Mouse (Mus musculus): ENCODE results near the gene Ublcp1. TPM values are rescaled to one million over a fixed set of nuclear protein-coding genes. Genes with fewer than 3 reads are reported as not detected.

The Ublcp1 gene
- polyA plus RNA-seq, 1 experiment from 2014 or later, result 76.8 TPM

DNA sequence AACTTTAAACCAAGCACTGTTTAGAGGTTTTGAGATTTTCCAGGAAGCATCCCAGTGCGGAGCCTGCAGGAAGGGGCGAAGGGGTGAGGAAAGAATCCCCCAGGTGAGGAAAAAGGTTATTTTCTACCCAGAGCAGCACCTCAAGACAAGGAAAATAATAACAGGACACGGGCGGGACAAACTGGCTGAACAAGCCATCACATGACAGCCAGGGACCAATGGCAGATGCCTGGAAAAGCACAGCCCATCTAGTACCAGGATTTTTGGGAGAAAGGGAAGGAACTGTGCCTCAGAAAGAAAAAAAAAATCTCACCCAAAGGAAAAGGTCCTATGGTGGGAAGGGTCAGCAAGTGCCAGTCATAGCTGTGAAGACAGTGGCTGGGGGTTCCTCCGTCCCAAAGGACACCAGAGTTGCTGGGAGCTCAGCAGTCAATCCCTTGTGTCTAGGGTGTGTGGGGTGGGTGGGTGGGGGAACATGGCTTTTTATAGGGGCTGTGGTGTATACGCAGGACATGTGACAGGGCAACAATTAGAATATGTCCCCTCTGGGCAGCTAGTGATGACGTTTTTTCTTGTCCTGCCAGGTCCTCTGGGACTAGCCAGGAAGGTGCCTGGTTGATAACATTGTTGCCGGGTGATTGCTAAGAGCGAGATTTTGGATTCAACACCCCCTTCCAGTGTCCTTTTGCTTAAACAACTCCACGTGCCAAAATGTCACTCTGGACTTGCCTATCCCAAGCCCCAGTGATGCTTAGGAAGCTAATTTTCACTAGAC lies 47.8 kb downstream of the Ublcp1 start:
- no peaks in the 10 kb centered on the region for H3K9me3 ChIP-seq (ENCODE audit: control insufficient read depth, low read length)
- ATAC-seq (ENCODE audit: insufficient number of reproducible peaks, low FRiP score, low TSS enrichment, low read depth) (no peak), DNase-seq (ENCODE audit: low spot score) (no peak)
- H3K27ac ChIP-seq (replicated peaks; ENCODE audit: low read depth, low read length), result no peak overlapping the region
- no peaks in the 10 kb centered on the region for H3K27me3 ChIP-seq (ENCODE audit: control insufficient read depth, insufficient read depth, low read length)
- no peaks in the 10 kb centered on the region for H3K36me3 ChIP-seq (ENCODE audit: control insufficient read depth, insufficient read depth, low read length)
- H3K4me2 ChIP-seq (ENCODE audit: low read depth, severe bottlenecking), result no peak overlapping the region
- 71% methylated on average over 10 of the region's 10 CpGs for WGBS
- H3K4me3 ChIP-seq (ENCODE audit: low read depth, low read length), result no peak overlapping the region
- no peak overlapping the region for H3K9ac ChIP-seq (ENCODE audit: low read length)
- H3K4me1 ChIP-seq (ENCODE audit: control insufficient read depth, insufficient read depth, low read length), result no peaks in the 10 kb centered on the region

DNA sequence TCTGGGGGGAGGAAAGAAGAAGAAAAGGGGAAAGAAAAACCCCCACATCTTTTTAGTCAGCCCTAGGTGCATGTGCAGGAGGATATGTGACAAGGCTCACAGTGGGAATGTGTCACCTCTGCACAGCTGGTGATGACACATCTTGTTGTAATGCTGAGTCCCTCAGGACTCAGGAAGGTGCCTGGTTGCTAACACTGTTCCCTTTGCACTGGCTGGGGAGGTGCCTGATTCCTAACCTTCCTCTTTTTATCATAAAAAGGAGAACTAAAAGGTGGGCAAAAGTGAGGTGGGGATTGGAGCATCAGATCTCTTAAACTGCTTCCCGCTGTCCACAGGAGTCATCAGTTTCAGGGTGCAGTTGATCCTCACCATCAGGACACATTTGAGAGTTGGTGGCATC lies 52.9 kb downstream of the Ublcp1 start:
- Histone ChIP-seq H3K36me3 (ENCODE audit: control insufficient read depth, insufficient read depth, low read length) (no peaks in the 10 kb centered on the region), H3K4me3 (ENCODE audit: low read depth, low read length) (no peak overlapping the region), H3K9ac (ENCODE audit: low read length) (no peak overlapping the region), H3K4me2 (ENCODE audit: low read depth, severe bottlenecking) (no peak overlapping the region), H3K9me3 (ENCODE audit: control insufficient read depth, low read length) (no peaks in the 10 kb centered on the region), H3K27me3 (ENCODE audit: control insufficient read depth, insufficient read depth, low read length) (no peaks in the 10 kb centered on the region), H3K4me1 (ENCODE audit: control insufficient read depth, insufficient read depth, low read length) (no peaks in the 10 kb centered on the region), H3K27ac (replicated peaks; ENCODE audit: low read depth, low read length) (no peak overlapping the region)
- ATAC-seq (ENCODE audit: insufficient number of reproducible peaks, low FRiP score, low TSS enrichment, low read depth) (no peak), DNase-seq (ENCODE audit: low spot score) (no peak)
- WGBS, result 57% methylated on average over 1 of the region's 1 CpGs

DNA sequence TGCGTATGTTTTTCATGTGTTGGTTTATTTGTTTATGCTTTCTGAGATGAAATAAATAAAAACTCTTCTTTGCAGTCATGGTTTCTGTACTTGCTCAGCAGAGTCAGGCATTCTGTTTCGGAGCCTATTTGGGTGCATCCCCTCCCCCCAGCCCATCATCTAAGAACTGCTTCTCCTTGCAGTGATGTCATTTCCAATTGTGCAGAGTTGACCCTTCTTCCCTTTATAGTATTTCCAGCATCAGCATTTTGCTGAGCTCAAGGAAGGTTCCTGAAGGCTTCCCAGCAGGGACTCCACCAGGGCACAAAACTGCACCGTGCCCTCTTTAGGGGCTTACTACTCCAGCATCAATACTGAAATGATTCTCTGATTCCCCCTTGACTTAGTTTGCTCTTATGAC lies 55.7 kb downstream of the Ublcp1 start:
- H3K27me3 ChIP-seq (ENCODE audit: control insufficient read depth, insufficient read depth, low read length), result no peaks in the 10 kb centered on the region
- H3K4me2 ChIP-seq (ENCODE audit: low read depth, severe bottlenecking), result no peak overlapping the region
- H3K27ac ChIP-seq (replicated peaks; ENCODE audit: low read depth, low read length), result no peak overlapping the region
- H3K4me1 ChIP-seq (ENCODE audit: control insufficient read depth, insufficient read depth, low read length), result no peaks in the 10 kb centered on the region
- no peak overlapping the region for H3K4me3 ChIP-seq (ENCODE audit: low read depth, low read length)
- ATAC-seq (ENCODE audit: insufficient number of reproducible peaks, low FRiP score, low TSS enrichment, low read depth) (no peak), DNase-seq (ENCODE audit: low spot score) (no peak)
- no peak overlapping the region for H3K9ac ChIP-seq (ENCODE audit: low read length)
- WGBS, result 92% methylated on average over 3 of the region's 3 CpGs
- no peaks in the 10 kb centered on the region for H3K9me3 ChIP-seq (ENCODE audit: control insufficient read depth, low read length)
- H3K36me3 ChIP-seq (ENCODE audit: control insufficient read depth, insufficient read depth, low read length), result no peaks in the 10 kb centered on the region

GRCm38 (mm10) chr11:44413371-44413770 lies 56.9 kb downstream of the Ublcp1 start:
- Histone ChIP-seq H3K4me2 (ENCODE audit: low read depth, severe bottlenecking) (no peak overlapping the region), H3K9ac (ENCODE audit: low read length) (no peak overlapping the region), H3K27ac (replicated peaks; ENCODE audit: low read depth, low read length) (no peak overlapping the region), H3K27me3 (ENCODE audit: control insufficient read depth, insufficient read depth, low read length) (no peaks in the 10 kb centered on the region), H3K36me3 (ENCODE audit: control insufficient read depth, insufficient read depth, low read length) (no peaks in the 10 kb centered on the region), H3K4me3 (ENCODE audit: low read depth, low read length) (no peak overlapping the region), H3K4me1 (ENCODE audit: control insufficient read depth, insufficient read depth, low read length) (no peaks in the 10 kb centered on the region), H3K9me3 (ENCODE audit: control insufficient read depth, low read length) (no peaks in the 10 kb centered on the region)
- no peak for ATAC-seq (ENCODE audit: insufficient number of reproducible peaks, low FRiP score, low TSS enrichment, low read depth)
- WGBS, result 90% methylated on average over 3 of the region's 3 CpGs
- no peak for DNase-seq (ENCODE audit: low spot score)

DNA sequence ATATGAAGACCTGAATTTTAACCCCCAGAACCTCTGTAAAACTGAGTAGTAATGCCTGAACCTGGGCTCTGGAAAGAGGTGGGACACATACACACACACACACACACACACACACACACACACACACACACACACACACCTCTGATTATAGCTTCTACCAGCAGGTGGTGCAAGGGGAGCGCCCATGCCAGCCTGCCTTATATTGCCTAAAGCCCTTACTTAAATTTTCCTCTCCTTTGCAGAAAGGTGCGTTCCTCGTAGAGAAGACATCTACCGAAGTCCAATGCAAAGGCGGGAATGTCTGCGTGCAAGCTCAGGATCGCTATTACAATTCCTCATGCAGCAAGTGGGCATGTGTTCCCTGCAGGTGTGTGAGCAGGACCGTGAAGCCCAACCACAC lies 58.0 kb downstream of the Ublcp1 start:
- H3K27me3 ChIP-seq (ENCODE audit: control insufficient read depth, insufficient read depth, low read length), result no peaks in the 10 kb centered on the region
- no peak overlapping the region for H3K4me3 ChIP-seq (ENCODE audit: low read depth, low read length)
- ATAC-seq (ENCODE audit: insufficient number of reproducible peaks, low FRiP score, low TSS enrichment, low read depth) (no peak), DNase-seq (ENCODE audit: low spot score) (no peak)
- H3K9ac ChIP-seq (ENCODE audit: low read length), result no peak overlapping the region
- H3K4me1 ChIP-seq (ENCODE audit: control insufficient read depth, insufficient read depth, low read length), result no peaks in the 10 kb centered on the region
- H3K27ac ChIP-seq (replicated peaks; ENCODE audit: low read depth, low read length), result no peak overlapping the region
- H3K4me2 ChIP-seq (ENCODE audit: low read depth, severe bottlenecking), result no peak overlapping the region
- 82% methylated on average over 8 of the region's 8 CpGs for whole genome bisulfite sequencing
- H3K9me3 ChIP-seq (ENCODE audit: control insufficient read depth, low read length), result no peaks in the 10 kb centered on the region
- no peaks in the 10 kb centered on the region for H3K36me3 ChIP-seq (ENCODE audit: control insufficient read depth, insufficient read depth, low read length)

GRCm38 (mm10) chr11:44410413-44410812 lies 59.9 kb downstream of the Ublcp1 start:
- no peak overlapping the region for H3K4me3 ChIP-seq (ENCODE audit: low read depth, low read length)
- ATAC-seq (ENCODE audit: insufficient number of reproducible peaks, low FRiP score, low TSS enrichment, low read depth) (no peak), DNase-seq (ENCODE audit: low spot score) (no peak)
- H3K27ac ChIP-seq (replicated peaks; ENCODE audit: low read depth, low read length), result no peak overlapping the region
- H3K4me2 ChIP-seq (ENCODE audit: low read depth, severe bottlenecking), result no peak overlapping the region
- no peaks in the 10 kb centered on the region for H3K36me3 ChIP-seq (ENCODE audit: control insufficient read depth, insufficient read depth, low read length)
- 57% methylated on average over 3 of the region's 3 CpGs for WGBS
- no peaks in the 10 kb centered on the region for H3K9me3 ChIP-seq (ENCODE audit: control insufficient read depth, low read length)
- no peaks in the 10 kb centered on the region for H3K27me3 ChIP-seq (ENCODE audit: control insufficient read depth, insufficient read depth, low read length)
- H3K4me1 ChIP-seq (ENCODE audit: control insufficient read depth, insufficient read depth, low read length), result no peaks in the 10 kb centered on the region
- H3K9ac ChIP-seq (ENCODE audit: low read length), result no peak overlapping the region

DNA sequence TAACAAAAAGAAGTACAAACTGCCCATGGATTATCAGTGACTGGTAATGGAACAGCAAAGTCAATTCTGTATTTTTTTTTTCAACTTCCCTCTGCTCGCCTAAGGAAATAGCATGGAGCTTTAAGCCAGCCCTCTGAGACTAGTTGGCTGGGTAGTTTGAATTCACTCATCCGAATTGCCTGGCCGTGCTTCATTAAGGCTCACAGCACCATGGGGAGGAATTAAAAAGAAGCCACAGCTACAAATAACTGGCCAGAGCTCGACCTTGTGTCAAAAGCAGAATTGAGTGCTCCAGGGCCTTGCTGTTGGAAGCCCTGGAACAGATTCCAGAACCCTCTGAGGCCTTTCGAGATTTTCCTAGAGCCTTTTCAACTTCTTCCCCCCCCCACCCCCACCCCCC lies 61.7 kb downstream of the Ublcp1 start:
- H3K9ac ChIP-seq (ENCODE audit: low read length), result no peak overlapping the region
- no peaks in the 10 kb centered on the region for H3K9me3 ChIP-seq (ENCODE audit: control insufficient read depth, low read length)
- no peak overlapping the region for H3K4me2 ChIP-seq (ENCODE audit: low read depth, severe bottlenecking)
- ATAC-seq (ENCODE audit: insufficient number of reproducible peaks, low FRiP score, low TSS enrichment, low read depth) (no peak), DNase-seq (ENCODE audit: low spot score) (no peak)
- H3K27ac ChIP-seq (replicated peaks; ENCODE audit: low read depth, low read length), result no peak overlapping the region
- H3K27me3 ChIP-seq (ENCODE audit: control insufficient read depth, insufficient read depth, low read length), result no peaks in the 10 kb centered on the region
- WGBS, result 45% methylated on average over 5 of the region's 5 CpGs
- no peak overlapping the region for H3K4me3 ChIP-seq (ENCODE audit: low read depth, low read length)
- H3K36me3 ChIP-seq (ENCODE audit: control insufficient read depth, insufficient read depth, low read length), result no peaks in the 10 kb centered on the region
- no peaks in the 10 kb centered on the region for H3K4me1 ChIP-seq (ENCODE audit: control insufficient read depth, insufficient read depth, low read length)

- Histone ChIP-seq H3K36me3 (ENCODE audit: control insufficient read depth, insufficient read depth, low read length) (no peaks in the 10 kb centered on the region), H3K27me3 (ENCODE audit: control insufficient read depth, insufficient read depth, low read length) (no peaks in the 10 kb centered on the region), H3K27ac (replicated peaks; ENCODE audit: low read depth, low read length) (no peak overlapping the region), H3K9ac (ENCODE audit: low read length) (no peak overlapping the region), H3K4me3 (ENCODE audit: low read depth, low read length) (no peak overlapping the region), H3K4me1 (ENCODE audit: control insufficient read depth, insufficient read depth, low read length) (no peaks in the 10 kb centered on the region), H3K4me2 (ENCODE audit: low read depth, severe bottlenecking) (no peak overlapping the region), H3K9me3 (ENCODE audit: control insufficient read depth, low read length) (no peaks in the 10 kb centered on the region)
- ATAC-seq (ENCODE audit: insufficient number of reproducible peaks, low FRiP score, low TSS enrichment, low read depth), result no peak
- WGBS, result 81% methylated on average over 5 of the region's 5 CpGs
- DNase-seq (ENCODE audit: low spot score), result no peak
Measured at GRCm38 (mm10) chr11:44406457-44406856, 63.8 kb downstream of the Ublcp1 start.

DNA sequence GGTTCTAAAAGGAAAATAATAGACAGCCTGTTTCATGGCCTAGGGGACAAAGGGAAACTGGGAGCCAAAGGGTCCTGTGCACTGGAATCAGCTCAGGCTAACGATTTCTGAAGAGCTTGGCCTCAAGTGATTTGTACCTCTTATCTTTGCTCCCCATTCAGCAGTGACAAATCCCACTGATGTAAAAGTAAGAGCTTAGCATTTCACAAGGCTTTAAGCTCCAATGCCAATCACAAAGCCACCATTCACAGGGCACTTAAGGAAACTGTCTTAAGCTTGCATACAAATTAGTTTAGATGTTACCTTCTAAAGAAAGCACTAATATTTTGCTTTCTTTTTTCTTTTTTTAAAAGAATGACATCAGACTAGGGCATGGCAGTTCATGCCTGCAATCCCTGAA lies 64.3 kb downstream of the Ublcp1 start:
- H3K4me3 ChIP-seq (ENCODE audit: low read depth, low read length), result no peak overlapping the region
- 44% methylated on average over 1 of the region's 1 CpGs for WGBS
- no peaks in the 10 kb centered on the region for H3K4me1 ChIP-seq (ENCODE audit: control insufficient read depth, insufficient read depth, low read length)
- no peak overlapping the region for H3K9ac ChIP-seq (ENCODE audit: low read length)
- DNase-seq (ENCODE audit: low spot score), result no peak
- no peak for ATAC-seq (ENCODE audit: insufficient number of reproducible peaks, low FRiP score, low TSS enrichment, low read depth)
- H3K4me2 ChIP-seq (ENCODE audit: low read depth, severe bottlenecking), result no peak overlapping the region
- H3K36me3 ChIP-seq (ENCODE audit: control insufficient read depth, insufficient read depth, low read length), result no peaks in the 10 kb centered on the region
- H3K27ac ChIP-seq (replicated peaks; ENCODE audit: low read depth, low read length), result no peak overlapping the region
- no peaks in the 10 kb centered on the region for H3K9me3 ChIP-seq (ENCODE audit: control insufficient read depth, low read length)
- no peaks in the 10 kb centered on the region for H3K27me3 ChIP-seq (ENCODE audit: control insufficient read depth, insufficient read depth, low read length)

All from limb, embryonic 11.5 days (tissue).